Mouse (Mus musculus) lung, adult 2 months (tissue): ENCODE results near the gene Ass1. TPM values are rescaled to one million over a fixed set of nuclear protein-coding genes. Genes with fewer than 3 reads are reported as not detected.

Source experiments
- DNase-seq: peaks from one replicate; pipeline ENCODE4 v3.0.0; 2022
- H3K4me1 ChIP-seq: fragments of 200-500 bp; 2 replicates; pipeline ENCODE4 v1.6.1; 2011; ENCODE audit warnings: low read length; ENCODE audit not compliant: control insufficient read depth, insufficient read depth
- H3K4me3 ChIP-seq: fragments of 200-500 bp; replicated peaks from 2 replicates; pipeline ENCODE3; 2011; ENCODE audit warnings: low read depth, mild to moderate bottlenecking, control low read depth, low read length; ENCODE audit errors: extremely low read depth
- CTCF ChIP-seq: fragments of 200-500 bp; IDR thresholded peaks from 2 replicates; pipeline ENCODE4 v1.5.1; 2011; ENCODE audit warnings: mild to moderate bottlenecking, low read length, control low read depth; ENCODE audit not compliant: insufficient read depth
- POLR2A ChIP-seq: fragments of 200-500 bp; IDR thresholded peaks from 2 replicates; pipeline ENCODE4 v1.6.1; 2011; ENCODE audit warnings: low read depth, mild to moderate bottlenecking, control low read depth, low read length, borderline replicate concordance; ENCODE audit errors: extremely low read depth
- WGBS: fragments of 180-500 bp; shearing (Covaris S2); methylation state at CpG from one replicate; pipeline ENCODE4 v1.1.7; 2018; 5-methylcytosine and 5-hydroxymethylcytosine counted together
- polyA plus RNA-seq: library from polyadenylated mRNA; depleted of rRNA; stranded (reverse); fragments of >200 nt; gene quantifications from 2 replicates; pipeline ENCODE4 v1.2.3, GENCODE M21; 2012

Gene Ass1
- polyA plus RNA-seq, 1 experiment, result 18.2 TPM

DNA sequence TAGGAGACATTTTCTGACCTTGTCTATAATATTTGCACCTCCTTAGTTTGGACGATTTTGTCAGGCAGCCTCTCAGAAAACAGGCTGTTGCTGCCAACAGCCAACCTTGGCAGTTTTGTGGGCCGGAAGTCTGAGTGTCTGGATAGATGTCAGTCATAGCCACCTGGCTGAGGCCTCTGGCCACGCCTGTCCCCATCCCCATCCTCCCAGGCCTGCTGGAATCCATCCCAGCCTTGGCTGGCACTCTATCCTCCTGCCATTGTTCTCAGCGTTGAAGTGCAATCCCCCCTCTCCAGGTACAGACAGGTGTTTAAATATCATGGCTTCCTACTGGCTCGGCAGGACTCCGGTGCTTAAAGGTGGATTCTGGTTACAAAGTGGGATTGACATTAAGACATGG, 41.3 kb downstream of the Ass1 start:
- no peak for DNase-seq
- 63% methylated on average over 6 of the region's 6 CpGs for WGBS
- no peak for TF ChIP-seq CTCF
- no peak for TF ChIP-seq POLR2A
- no peak overlapping the region for H3K4me3 ChIP-seq
- no peaks in the 10 kb centered on the region for H3K4me1 ChIP-seq

DNA sequence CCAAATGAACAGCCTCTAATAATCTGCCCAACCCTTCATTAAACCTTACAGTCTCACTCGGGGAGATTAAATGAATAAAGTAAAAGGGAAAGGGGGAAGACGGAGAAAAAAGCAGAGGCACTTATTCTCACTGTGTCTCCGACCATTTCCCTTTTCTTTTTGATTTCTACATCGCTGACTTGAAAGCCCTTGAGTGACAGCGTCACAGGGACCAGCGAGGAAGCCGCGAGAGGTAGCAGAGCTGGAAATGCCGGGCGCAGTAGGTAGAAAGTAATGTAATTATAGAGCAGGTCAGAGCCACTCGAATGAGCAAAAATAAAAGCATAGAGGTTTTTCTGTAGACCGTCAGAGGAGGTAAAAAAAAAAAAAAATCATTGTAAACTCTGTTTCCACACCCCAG, 46.5 kb downstream of the Ass1 start:
- Histone ChIP-seq H3K4me1 (no peaks in the 10 kb centered on the region), H3K4me3 (no peak overlapping the region)
- DNase-seq, result no peak
- TF ChIP-seq CTCF, result no peak
- TF ChIP-seq POLR2A, result no peak
- 70% methylated on average over 12 of the region's 12 CpGs for WGBS

DNA sequence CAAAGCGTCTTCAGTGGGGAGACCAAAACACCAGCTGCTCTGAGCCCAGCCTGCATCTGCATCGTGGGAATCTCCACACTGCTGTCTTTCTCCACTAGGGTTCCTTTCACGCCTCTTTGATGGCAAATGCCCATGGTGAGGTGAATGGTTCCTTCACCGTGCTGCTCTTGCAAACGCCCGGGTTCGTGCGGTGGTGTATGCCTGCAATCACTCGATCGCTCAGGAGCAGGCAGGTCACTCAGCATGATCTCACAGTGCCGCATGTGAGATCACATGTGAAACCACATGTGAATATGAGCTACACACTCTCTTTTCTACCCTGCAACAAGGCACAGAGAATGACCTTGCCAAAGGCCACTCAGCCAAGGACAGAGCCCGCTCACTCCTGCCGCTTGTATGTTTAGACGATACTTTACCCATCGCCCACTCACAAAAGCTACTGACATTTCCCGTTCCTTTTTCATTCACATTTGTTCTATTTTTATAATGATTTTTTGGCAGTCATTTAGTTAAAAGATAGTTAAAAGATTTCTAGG, 51.9 kb downstream of the Ass1 start:
- Histone ChIP-seq H3K4me1 (no peaks in the 10 kb centered on the region), H3K4me3 (no peak overlapping the region)
- DNase-seq, result no peak
- TF ChIP-seq CTCF, result no peak
- no peak for TF ChIP-seq POLR2A
- WGBS, result 81% methylated on average over 16 of the region's 16 CpGs

DNA sequence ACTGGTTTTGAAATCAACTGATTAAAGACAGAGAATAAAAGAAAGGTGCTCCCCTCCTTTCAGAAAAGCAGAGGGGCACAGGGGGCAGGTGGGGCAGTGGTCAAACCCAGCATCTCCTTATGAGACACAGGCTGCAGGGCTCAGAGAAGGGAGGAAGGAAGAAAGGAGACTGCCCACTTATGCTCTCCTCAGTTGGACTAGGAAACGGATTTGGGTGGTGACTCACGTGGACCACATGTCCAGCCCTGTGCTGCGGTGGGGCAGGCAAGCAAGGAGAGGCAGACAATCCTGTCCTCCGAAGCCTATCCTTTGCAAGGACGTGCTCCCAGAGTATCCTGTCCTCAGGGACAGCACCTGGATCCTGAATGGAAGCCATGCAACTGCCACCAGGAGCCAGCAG, 54.6 kb downstream of the Ass1 start:
- TF ChIP-seq CTCF, result no peak
- TF ChIP-seq POLR2A, result no peak
- no peak overlapping the region for H3K4me3 ChIP-seq
- H3K4me1 ChIP-seq, result no peaks in the 10 kb centered on the region
- WGBS, result 54% methylated on average over 5 of the region's 5 CpGs
- no peak for DNase-seq

DNA sequence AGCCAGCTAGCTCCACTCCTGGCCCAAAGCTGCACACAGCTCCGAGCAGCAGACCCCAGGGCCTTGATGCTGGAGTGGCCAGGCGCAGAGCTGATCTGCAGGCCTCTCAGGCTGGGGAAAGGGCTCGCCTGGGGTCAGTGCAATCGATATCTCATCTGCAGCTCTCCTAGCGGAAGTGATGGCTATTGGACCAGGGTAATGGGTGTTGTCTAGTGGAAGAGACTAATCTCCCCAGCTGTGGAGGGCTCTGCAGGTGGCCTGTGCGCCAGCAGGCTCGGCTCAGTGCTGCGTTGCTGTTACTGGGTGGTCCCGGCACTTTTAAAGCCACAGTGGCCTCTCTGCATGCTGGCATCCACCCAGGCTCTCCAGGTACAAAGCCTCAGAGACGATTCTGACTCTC, 55.8 kb downstream of the Ass1 start:
- Histone ChIP-seq H3K4me3 (no peak overlapping the region), H3K4me1 (no peaks in the 10 kb centered on the region)
- TF ChIP-seq CTCF (no peak), POLR2A (no peak)
- 48% methylated on average over 10 of the region's 10 CpGs for WGBS
- DNase-seq, result no peak

DNA sequence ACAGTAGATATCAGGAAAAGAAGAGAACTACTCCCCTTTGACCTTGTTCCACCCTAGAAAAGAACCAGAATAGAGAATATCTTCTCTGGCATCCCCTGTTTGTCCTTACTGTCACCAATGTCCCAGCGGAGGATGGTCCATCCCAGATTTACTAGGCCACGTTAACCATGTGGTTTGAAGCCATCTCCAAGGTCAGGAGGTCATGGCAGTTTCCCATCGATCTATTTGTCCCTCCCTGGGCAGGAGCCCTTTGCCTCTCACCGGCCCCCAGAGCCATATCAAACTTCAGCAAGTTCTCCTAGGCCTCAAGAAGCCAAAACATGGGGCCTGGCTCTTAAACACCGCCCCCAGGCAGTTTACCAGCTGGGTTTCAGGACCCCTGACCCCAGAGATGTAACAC, 60.2 kb downstream of the Ass1 start:
- Histone ChIP-seq H3K4me1 (no peaks in the 10 kb centered on the region), H3K4me3 (no peak overlapping the region)
- DNase-seq, result no peak
- TF ChIP-seq CTCF, result no peak
- TF ChIP-seq POLR2A, result no peak
- WGBS, result 63% methylated on average over 5 of the region's 5 CpGs

DNA sequence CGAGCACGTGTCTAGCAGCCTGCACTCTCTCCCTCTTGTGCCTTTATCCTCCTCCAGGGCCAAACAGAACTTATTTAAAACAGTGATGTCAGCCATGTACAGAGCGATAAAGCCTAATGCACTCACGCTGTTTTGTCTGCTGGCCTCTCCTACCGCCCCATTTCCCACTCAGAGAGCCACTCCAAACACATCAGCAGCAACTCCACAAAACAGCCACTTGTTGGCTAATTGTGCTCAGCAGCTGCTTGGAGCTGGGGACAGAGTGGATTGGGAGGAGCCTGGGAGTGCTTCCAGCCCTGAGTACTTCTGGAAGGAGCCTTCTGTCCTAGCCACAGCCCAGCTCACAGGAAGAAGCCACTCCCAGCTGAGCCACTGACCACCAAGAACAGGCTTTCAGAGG, 67.0 kb downstream of the Ass1 start:
- Histone ChIP-seq H3K4me1 (peaks cover 4% of the 10 kb centered on the region; the same call in 1 of the 2 replicates), H3K4me3 (no peak overlapping the region)
- TF ChIP-seq CTCF, result no peak
- TF ChIP-seq POLR2A, result no peak
- 49% methylated on average over 5 of the region's 5 CpGs for whole genome bisulfite sequencing
- DNase-seq, result peak; percentile 66

DNA sequence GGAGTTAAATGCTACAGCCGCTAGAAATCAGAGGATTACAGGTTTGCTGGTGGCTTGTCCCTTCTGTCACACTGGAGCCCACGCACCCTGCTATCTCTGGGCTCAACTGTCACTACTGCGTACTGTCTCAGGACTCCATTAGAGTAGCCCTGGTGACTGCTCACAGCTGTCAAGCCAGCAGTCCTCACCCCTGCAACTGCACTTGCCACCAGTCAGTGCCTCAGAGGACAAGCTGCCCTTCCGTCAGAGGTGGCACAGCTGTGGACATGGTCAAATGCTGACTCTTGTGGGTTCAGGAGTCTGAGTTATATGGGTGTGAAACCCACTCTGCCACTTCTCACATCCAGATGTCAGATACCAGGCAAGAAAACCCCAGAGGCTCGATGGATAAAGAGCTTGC, 68.7 kb downstream of the Ass1 start:
- Histone ChIP-seq H3K4me3 (no peak overlapping the region), H3K4me1 (peaks cover 4% of the 10 kb centered on the region; the same call in 1 of the 2 replicates)
- no peak for DNase-seq
- 56% methylated on average over 5 of the region's 5 CpGs for WGBS
- TF ChIP-seq CTCF (no peak), POLR2A (no peak)

DNA sequence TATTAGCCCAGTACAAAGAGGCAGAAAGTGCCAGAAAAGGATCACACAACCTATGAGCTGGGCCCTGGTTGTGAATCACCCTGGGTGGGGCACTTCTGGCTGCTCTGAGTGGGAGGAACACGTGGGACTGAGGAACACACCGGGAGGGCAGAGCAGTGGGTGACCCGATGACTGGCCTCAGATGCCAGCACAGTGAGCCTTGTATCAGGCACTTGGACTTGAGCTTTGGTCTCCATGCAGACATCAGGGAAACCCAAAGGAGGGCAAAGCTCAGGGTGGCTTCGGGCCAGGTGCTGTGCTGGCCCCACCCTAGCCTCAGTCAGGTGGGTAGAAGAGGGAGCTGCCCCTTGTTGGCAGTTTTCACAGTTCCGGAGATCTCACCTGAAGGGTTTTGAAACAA, 71.6 kb downstream of the Ass1 start:
- Histone ChIP-seq H3K4me1 (peaks cover 4% of the 10 kb centered on the region; the same call in 1 of the 2 replicates), H3K4me3 (no peak overlapping the region)
- 63% methylated on average over 5 of the region's 5 CpGs for WGBS
- peak; percentile 35 for DNase-seq
- TF ChIP-seq CTCF, result no peak

DNA sequence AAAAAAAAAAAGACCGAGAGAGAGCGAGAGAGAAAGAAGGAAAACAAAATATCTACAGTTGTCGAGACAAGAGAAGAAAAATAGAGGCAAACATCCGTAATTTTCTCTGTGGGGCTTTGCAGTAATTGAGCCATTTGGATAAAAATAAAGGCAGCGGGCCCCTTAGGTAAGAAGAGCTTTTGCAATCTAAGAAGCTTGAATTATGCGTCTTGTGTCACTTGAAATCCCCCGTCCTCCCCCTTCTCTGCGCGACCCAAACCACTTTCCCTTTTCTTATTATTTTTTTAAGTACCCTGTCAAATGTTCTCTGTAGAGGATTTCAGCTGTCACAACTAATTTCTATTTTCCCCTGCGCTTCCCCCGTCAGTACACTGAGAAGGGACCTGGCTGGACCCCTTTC, 77.7 kb downstream of the Ass1 start:
- TF ChIP-seq POLR2A, result no peak
- TF ChIP-seq CTCF, result no peak
- WGBS, result 64% methylated on average over 11 of the region's 11 CpGs
- DNase-seq, result no peak

More for the DNA sequence above, 77.7 kb downstream of the Ass1 start:
- H3K4me1 ChIP-seq, result no peaks in the 10 kb centered on the region
- H3K4me3 ChIP-seq, result no peak overlapping the region
